Mouse (Mus musculus): ENCODE data around the gene Serpine2. TPM values are rescaled to one million over a fixed set of nuclear protein-coding genes. Genes with fewer than 3 reads are reported as not detected.

The Serpine2 gene
- polyA plus RNA-seq, 1 experiment from 2014 or later: 54.7 TPM

DNA sequence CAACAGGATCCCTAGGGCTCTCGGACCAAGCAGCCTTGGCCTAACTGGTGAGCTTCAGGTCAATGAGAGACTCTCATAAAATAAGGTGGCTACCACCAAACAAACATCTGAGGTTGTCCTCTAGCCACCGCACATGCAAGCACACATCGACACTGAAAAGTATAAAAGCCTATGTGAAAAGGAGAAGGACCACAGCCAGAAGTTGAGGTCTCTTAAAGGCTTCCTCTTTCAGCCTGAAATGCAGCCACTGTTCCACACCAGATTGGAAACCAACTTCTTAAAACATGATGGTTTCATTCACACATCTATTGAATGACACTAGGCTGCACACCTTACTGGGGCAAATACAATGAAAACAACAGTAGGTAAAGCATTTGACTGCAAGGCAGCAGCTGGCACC is 7.5 kb downstream of the Serpine2 start:
- WGBS: 89% methylated on average over 3 of the region's 3 CpGs
- Histone ChIP-seq H3K36me3 (no peaks in the 10 kb centered on the region), H3K9me3 (replicated peaks) (no peaks in the 10 kb centered on the region), H3K4me1 (peaks cover 16% of the 10 kb centered on the region), H3K27me3 (ENCODE audit: low read depth, poor library complexity, severe bottlenecking) (peaks cover 17% of the 10 kb centered on the region), H3K4me3 (no peak overlapping the region), H3K27ac (replicated peaks) (no peak overlapping the region)
- no peak for DNase-seq (ENCODE audit: low spot score)

DNA sequence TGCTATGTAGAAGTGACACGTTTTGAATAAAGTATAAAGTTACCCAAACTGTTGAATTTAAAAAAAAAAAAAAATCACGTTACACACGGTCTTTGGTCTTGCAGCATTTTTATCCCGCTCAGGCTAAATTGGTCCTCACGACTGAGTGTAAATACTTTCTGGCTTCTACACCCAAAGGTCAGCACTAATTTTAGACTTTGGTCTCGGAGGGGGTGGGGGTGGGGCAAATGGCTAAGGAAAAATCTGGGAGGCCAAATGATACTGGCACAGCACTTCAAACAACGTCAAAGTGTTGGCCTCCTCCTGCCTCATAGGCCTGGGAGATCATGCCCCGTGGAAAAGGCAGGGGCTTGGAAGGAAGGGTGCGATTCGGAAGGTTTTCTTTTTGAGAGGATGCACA is 10.6 kb downstream of the Serpine2 start:
- Histone ChIP-seq H3K36me3 (no peaks in the 10 kb centered on the region), H3K4me3 (no peak overlapping the region), H3K9me3 (replicated peaks) (no peaks in the 10 kb centered on the region), H3K27me3 (ENCODE audit: low read depth, poor library complexity, severe bottlenecking) (no peaks in the 10 kb centered on the region), H3K27ac (replicated peaks) (no peak overlapping the region), H3K4me1 (no peaks in the 10 kb centered on the region)
- 89% methylated on average over 10 of the region's 10 CpGs for WGBS
- no peak for DNase-seq (ENCODE audit: low spot score)

- WGBS: 83% methylated on average over 3 of the region's 3 CpGs
- Histone ChIP-seq H3K27ac (replicated peaks) (no peak overlapping the region), H3K4me3 (no peak overlapping the region), H3K4me1 (no peaks in the 10 kb centered on the region), H3K27me3 (ENCODE audit: low read depth, poor library complexity, severe bottlenecking) (no peaks in the 10 kb centered on the region), H3K36me3 (no peaks in the 10 kb centered on the region), H3K9me3 (replicated peaks) (no peaks in the 10 kb centered on the region)
- no peak for DNase-seq (ENCODE audit: low spot score)
These were observed 12.3 kb downstream of the Serpine2 start for GRCm38 (mm10) chr1:79848663-79849062.

DNA sequence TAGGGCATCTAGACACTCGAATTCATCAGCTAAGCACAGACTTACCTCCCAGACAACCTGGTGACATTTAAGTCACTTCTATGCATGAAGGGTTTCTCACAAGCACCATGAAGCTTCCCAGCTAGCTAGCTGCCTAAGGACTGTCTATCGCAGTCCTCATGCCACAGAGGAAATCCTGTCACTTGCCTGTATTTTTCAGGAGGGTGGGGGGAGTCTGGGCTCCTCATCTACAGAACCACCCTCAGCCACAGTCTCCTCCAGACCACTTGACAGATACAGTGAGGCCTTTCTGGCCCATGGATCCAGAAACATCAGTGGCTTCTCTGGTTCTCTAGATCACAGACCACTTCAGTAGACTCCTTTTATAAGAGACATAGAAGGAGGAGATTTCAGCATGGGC is 14.1 kb downstream of the Serpine2 start:
- 88% methylated on average over 2 of the region's 2 CpGs for WGBS

DNA sequence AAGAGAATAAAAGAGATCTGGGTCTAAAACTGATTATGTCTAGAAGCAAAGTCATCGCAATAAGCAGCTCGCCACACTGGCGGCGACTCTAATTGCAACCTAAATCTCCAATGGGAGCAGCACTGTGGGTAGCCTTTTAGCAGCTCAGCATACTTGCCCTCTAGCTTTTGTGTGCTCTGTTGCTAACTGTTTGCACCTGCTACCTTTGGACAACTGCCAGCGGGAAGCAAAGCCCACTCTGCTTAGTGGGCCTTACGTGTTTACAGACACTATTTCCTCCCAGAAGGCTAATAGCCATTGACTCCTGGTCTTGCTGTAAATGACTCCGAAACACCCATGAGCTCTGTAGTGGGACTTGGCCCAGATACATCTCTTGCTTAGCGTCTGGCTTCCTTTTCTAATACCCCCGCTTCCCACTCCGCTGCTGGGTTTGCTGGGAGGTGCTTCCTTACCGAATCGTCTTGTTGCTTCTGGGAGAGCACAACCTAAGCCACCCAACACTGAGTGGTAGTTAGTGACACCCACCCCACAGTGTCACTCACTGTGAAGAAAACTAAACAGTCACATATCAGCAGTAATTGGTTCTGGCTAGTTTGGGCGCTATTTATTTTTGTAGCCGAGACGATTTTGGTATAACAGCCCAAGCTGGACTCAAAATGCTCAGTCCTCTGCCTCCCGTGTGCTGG is 28.1 kb downstream of the Serpine2 start:
- Histone ChIP-seq H3K27ac (replicated peaks) (no peak overlapping the region), H3K4me3 (no peak overlapping the region), H3K27me3 (ENCODE audit: low read depth, poor library complexity, severe bottlenecking) (no peaks in the 10 kb centered on the region), H3K4me1 (0 out of 2 replicates have a peak, but pooled peaks cover 4% of the 10 kb centered on the region), H3K9me3 (replicated peaks) (no peaks in the 10 kb centered on the region), H3K36me3 (no peaks in the 10 kb centered on the region)
- 83% methylated on average over 16 of the region's 16 CpGs for WGBS
- no peak for DNase-seq (ENCODE audit: low spot score)

More for the DNA sequence above, 14.1 kb downstream of the Serpine2 start:
- no peaks in the 10 kb centered on the region for H3K4me1 ChIP-seq
- DNase-seq (ENCODE audit: low spot score): no peak
- H3K9me3 ChIP-seq (replicated peaks): no peaks in the 10 kb centered on the region
- no peaks in the 10 kb centered on the region for H3K36me3 ChIP-seq
- H3K27ac ChIP-seq (replicated peaks): no peak overlapping the region
- no peak overlapping the region for H3K4me3 ChIP-seq
- H3K27me3 ChIP-seq (ENCODE audit: low read depth, poor library complexity, severe bottlenecking): no peaks in the 10 kb centered on the region

DNA sequence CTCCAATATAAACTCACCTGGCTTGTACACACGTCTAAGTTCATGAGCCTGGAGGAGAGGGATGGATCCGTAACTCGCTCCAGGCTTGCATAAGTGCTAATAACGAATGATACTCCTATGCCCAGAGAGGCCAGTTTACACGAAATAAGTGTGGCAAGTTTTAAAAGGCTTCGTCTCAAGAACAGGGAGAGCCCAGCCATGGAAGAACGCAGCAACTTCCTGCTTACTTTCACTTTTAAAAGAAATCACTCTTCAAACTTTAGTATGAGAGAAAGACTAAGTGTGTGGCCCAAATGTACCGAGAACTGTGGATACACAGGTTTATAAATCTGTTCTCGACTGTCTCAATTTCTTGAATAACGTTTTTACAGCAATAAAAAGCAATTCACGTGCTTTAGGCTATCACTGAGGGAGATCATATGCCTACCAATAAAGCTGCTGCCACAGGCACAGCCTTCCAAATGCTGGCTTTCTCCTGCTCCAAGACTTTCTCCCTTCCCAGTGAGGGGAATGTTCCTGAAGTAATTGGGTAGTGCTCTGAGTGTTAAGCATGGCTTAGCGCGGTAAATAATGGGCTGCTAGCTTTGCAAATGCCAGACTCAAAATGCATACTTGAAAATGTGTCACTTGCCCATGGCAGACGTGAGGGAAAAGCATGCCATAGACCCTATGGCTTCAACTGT is 36.9 kb downstream of the Serpine2 start:
- WGBS: 82% methylated on average over 14 of the region's 14 CpGs
- H3K36me3 ChIP-seq: peaks cover 7% of the 10 kb centered on the region
- H3K27me3 ChIP-seq (ENCODE audit: low read depth, poor library complexity, severe bottlenecking): no peaks in the 10 kb centered on the region
- DNase-seq (ENCODE audit: low spot score): no peak
- no peak overlapping the region for H3K4me3 ChIP-seq
- no peak overlapping the region for H3K27ac ChIP-seq (replicated peaks)
- H3K4me1 ChIP-seq: no peaks in the 10 kb centered on the region
- H3K9me3 ChIP-seq (replicated peaks): no peaks in the 10 kb centered on the region

GRCm38 (mm10) chr1:79822806-79823525 is 38.0 kb downstream of the Serpine2 start:
- Histone ChIP-seq H3K9me3 (replicated peaks) (no peaks in the 10 kb centered on the region), H3K27me3 (ENCODE audit: low read depth, poor library complexity, severe bottlenecking) (no peaks in the 10 kb centered on the region), H3K27ac (replicated peaks) (no peak overlapping the region), H3K4me1 (no peaks in the 10 kb centered on the region), H3K36me3 (peaks cover 7% of the 10 kb centered on the region), H3K4me3 (no peak overlapping the region)
- no peak for DNase-seq (ENCODE audit: low spot score)
- 87% methylated on average over 13 of the region's 13 CpGs for WGBS

- 92% methylated on average over 11 of the region's 11 CpGs for WGBS
These were observed 41.6 kb downstream of the Serpine2 start for GRCm38 (mm10) chr1:79819296-79819879.

DNA sequence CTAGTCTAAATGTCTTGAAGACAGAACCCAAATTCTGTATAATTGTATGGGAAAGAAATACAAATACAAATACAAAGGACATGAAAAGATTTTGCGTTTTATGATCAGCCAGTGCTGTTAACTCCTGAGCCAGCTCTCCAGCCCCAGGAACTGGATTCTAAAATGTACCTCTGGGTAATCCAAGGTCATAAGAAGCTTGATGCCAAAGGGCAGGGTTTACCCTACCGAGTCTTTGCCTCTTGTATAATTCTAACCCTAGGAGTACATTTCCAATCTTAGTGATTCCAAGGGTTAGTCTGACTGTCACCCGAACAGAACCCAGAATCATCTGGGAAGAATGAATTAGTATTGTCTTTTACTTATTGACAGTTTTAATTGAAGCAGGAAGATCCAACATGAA is 45.5 kb downstream of the Serpine2 start:
- WGBS: 89% methylated on average over 3 of the region's 3 CpGs
- Histone ChIP-seq H3K9me3 (replicated peaks) (no peaks in the 10 kb centered on the region), H3K36me3 (no peaks in the 10 kb centered on the region; the same call in 1 of the 2 replicates), H3K4me3 (no peak overlapping the region), H3K27me3 (ENCODE audit: low read depth, poor library complexity, severe bottlenecking) (no peaks in the 10 kb centered on the region), H3K4me1 (no peaks in the 10 kb centered on the region), H3K27ac (replicated peaks) (no peak overlapping the region)
- DNase-seq (ENCODE audit: low spot score): no peak

More at GRCm38 (mm10) chr1:79819296-79819879, 41.6 kb downstream of the Serpine2 start:
- no peaks in the 10 kb centered on the region for H3K9me3 ChIP-seq (replicated peaks)
- H3K27ac ChIP-seq (replicated peaks): no peak overlapping the region
- H3K4me3 ChIP-seq: no peak overlapping the region
- DNase-seq (ENCODE audit: low spot score): no peak
- no peaks in the 10 kb centered on the region for H3K27me3 ChIP-seq (ENCODE audit: low read depth, poor library complexity, severe bottlenecking)
- peaks cover 7% of the 10 kb centered on the region for H3K36me3 ChIP-seq
- no peaks in the 10 kb centered on the region for H3K4me1 ChIP-seq

- no peaks in the 10 kb centered on the region for H3K36me3 ChIP-seq
- no peak overlapping the region for H3K27ac ChIP-seq (replicated peaks)
- no peak for DNase-seq (ENCODE audit: low spot score)
- no peak overlapping the region for H3K4me3 ChIP-seq
- H3K4me1 ChIP-seq: no peaks in the 10 kb centered on the region
- 91% methylated on average over 3 of the region's 3 CpGs for WGBS
- no peaks in the 10 kb centered on the region for H3K9me3 ChIP-seq (replicated peaks)
- H3K27me3 ChIP-seq (ENCODE audit: low read depth, poor library complexity, severe bottlenecking): no peaks in the 10 kb centered on the region
These were observed 51.5 kb downstream of the Serpine2 start for GRCm38 (mm10) chr1:79809447-79809846.

GRCm38 (mm10) chr1:79806865-79807264 is 54.1 kb downstream of the Serpine2 start:
- no peak for DNase-seq (ENCODE audit: low spot score)
- no peak overlapping the region for H3K4me3 ChIP-seq
- no peaks in the 10 kb centered on the region for H3K9me3 ChIP-seq (replicated peaks)
- WGBS: 92% methylated on average over 5 of the region's 5 CpGs
- H3K27me3 ChIP-seq (ENCODE audit: low read depth, poor library complexity, severe bottlenecking): no peaks in the 10 kb centered on the region
- H3K27ac ChIP-seq (replicated peaks): no peak overlapping the region
- H3K4me1 ChIP-seq: no peaks in the 10 kb centered on the region
- 0 out of 2 replicates have a peak, but pooled peaks cover 4% of the 10 kb centered on the region for H3K36me3 ChIP-seq

GRCm38 (mm10) chr1:79803614-79804013 is 57.4 kb downstream of the Serpine2 start:
- WGBS: 94% methylated on average over 7 of the region's 7 CpGs
- 0 out of 2 replicates have a peak, but pooled peaks cover 11% of the 10 kb centered on the region for H3K36me3 ChIP-seq
- no peaks in the 10 kb centered on the region for H3K4me1 ChIP-seq
- no peak overlapping the region for H3K27ac ChIP-seq (replicated peaks)
- no peaks in the 10 kb centered on the region for H3K27me3 ChIP-seq (ENCODE audit: low read depth, poor library complexity, severe bottlenecking)
- H3K4me3 ChIP-seq: no peak overlapping the region
- DNase-seq (ENCODE audit: low spot score): no peak
- no peaks in the 10 kb centered on the region for H3K9me3 ChIP-seq (replicated peaks)

Measured in midbrain, embryonic 10.5 days (tissue).